Mouse (Mus musculus): Measurements from ENCODE around the gene S100a2. TPM values are rescaled to one million over a fixed set of nuclear protein-coding genes. Genes with fewer than 3 reads are reported as not detected.

S100a2 gene
- total RNA-seq (2014; rRNA removed) (not detected in 2 replicates), polyA plus RNA-seq (2015; fragmentation: Nextera tagmentation; extraction: Ambion mirVana) (not detected in 2 replicates)

GRCm38 (mm10) chr3:90589947-90590346 is at the start of gene S100a2:
Gene S100a2 (plus strand): TSS chr3:90590247.
- WGBS, result 85% methylated on average over 8 of the region's 8 CpGs
- no peak for ATAC-seq (ENCODE audit: low FRiP score)
- no peak for TF ChIP-seq CTCF (IDR thresholded peaks at IDR 0.05)

GRCm38 (mm10) chr3:90540904-90541303 is 49.1 kb upstream of the S100a2 start:
- Histone ChIP-seq H3K9ac (replicated peaks; ENCODE audit: low read length, poor library complexity, severe bottlenecking) (no peak overlapping the region), H3K4me3 (ENCODE audit: low read depth, low read length) (no peak overlapping the region), H3K27me3 (ENCODE audit: insufficient read depth, low read length) (no peaks in the 10 kb centered on the region), H3K27ac (ENCODE audit: low read depth, low read length) (peak overlapping the region; percentile 43; the same call in 1 of the 2 replicates), H3K4me2 (ENCODE audit: low read depth, low read length, poor library complexity, severe bottlenecking) (no peak overlapping the region), H3K4me1 (ENCODE audit: insufficient read depth, low read length) (no peaks in the 10 kb centered on the region), H3K9me3 (ENCODE audit: low read length) (no peaks in the 10 kb centered on the region), H3K36me3 (ENCODE audit: insufficient read depth, low read length) (no peaks in the 10 kb centered on the region)
- 31% methylated on average over 4 of the region's 4 CpGs for WGBS
- ATAC-seq (ENCODE audit: low FRiP score) (peak; percentile 67), DNase-seq (ENCODE audit: low spot score) (peak; percentile 21)
- TF ChIP-seq CTCF (IDR thresholded peaks at IDR 0.05), result no peak

More at GRCm38 (mm10) chr3:90589947-90590346, at the start of gene S100a2:
- no peak for DNase-seq (ENCODE audit: low spot score)
- H3K9ac ChIP-seq (replicated peaks; ENCODE audit: low read length, poor library complexity, severe bottlenecking), result no peak within 1 kb of the TSS
- no peaks in the 10 kb centered on the region for H3K36me3 ChIP-seq (ENCODE audit: insufficient read depth, low read length)
- H3K4me3 ChIP-seq (ENCODE audit: low read depth, low read length), result no peak within 1 kb of the TSS
- H3K4me2 ChIP-seq (ENCODE audit: low read depth, low read length, poor library complexity, severe bottlenecking), result no peak within 1 kb of the TSS
- no peaks in the 10 kb centered on the region for H3K9me3 ChIP-seq (ENCODE audit: low read length)
- H3K27me3 ChIP-seq (ENCODE audit: insufficient read depth, low read length), result no peaks in the 10 kb centered on the region
- no peak within 1 kb of the TSS for H3K27ac ChIP-seq (ENCODE audit: low read depth, low read length)
- H3K4me1 ChIP-seq (ENCODE audit: insufficient read depth, low read length), result no peaks in the 10 kb centered on the region

GRCm38 (mm10) chr3:90549676-90550420 is 40.2 kb upstream of the S100a2 start:
- WGBS, result 66% methylated on average over 5 of the region's 5 CpGs

GRCm38 (mm10) chr3:90550421-90550790 is 39.6 kb upstream of the S100a2 start:
- no peak overlapping the region for H3K4me3 ChIP-seq (ENCODE audit: low read depth, low read length)
- H3K4me2 ChIP-seq (ENCODE audit: low read depth, low read length, poor library complexity, severe bottlenecking), result no peak overlapping the region
- no peak overlapping the region for H3K9ac ChIP-seq (replicated peaks; ENCODE audit: low read length, poor library complexity, severe bottlenecking)
- H3K36me3 ChIP-seq (ENCODE audit: insufficient read depth, low read length), result no peaks in the 10 kb centered on the region
- no peak overlapping the region for H3K27ac ChIP-seq (ENCODE audit: low read depth, low read length)
- no peaks in the 10 kb centered on the region for H3K9me3 ChIP-seq (ENCODE audit: low read length)
- no peaks in the 10 kb centered on the region for H3K4me1 ChIP-seq (ENCODE audit: insufficient read depth, low read length)
- no peaks in the 10 kb centered on the region for H3K27me3 ChIP-seq (ENCODE audit: insufficient read depth, low read length)
- no peak for TF ChIP-seq CTCF (IDR thresholded peaks at IDR 0.05)
- ATAC-seq (ENCODE audit: low FRiP score) (no peak), DNase-seq (ENCODE audit: low spot score) (no peak)
- WGBS, result 97% methylated on average over 2 of the region's 2 CpGs

More at GRCm38 (mm10) chr3:90549676-90550420, 40.2 kb upstream of the S100a2 start:
- TF ChIP-seq CTCF (IDR thresholded peaks at IDR 0.05), result no peak
- no peak for ATAC-seq (ENCODE audit: low FRiP score)
- no peaks in the 10 kb centered on the region for H3K36me3 ChIP-seq (ENCODE audit: insufficient read depth, low read length)
- H3K4me2 ChIP-seq (ENCODE audit: low read depth, low read length, poor library complexity, severe bottlenecking), result no peak overlapping the region
- H3K4me1 ChIP-seq (ENCODE audit: insufficient read depth, low read length), result no peaks in the 10 kb centered on the region
- H3K27ac ChIP-seq (ENCODE audit: low read depth, low read length), result no peak overlapping the region
- DNase-seq (ENCODE audit: low spot score), result no peak
- no peak overlapping the region for H3K9ac ChIP-seq (replicated peaks; ENCODE audit: low read length, poor library complexity, severe bottlenecking)
- no peaks in the 10 kb centered on the region for H3K27me3 ChIP-seq (ENCODE audit: insufficient read depth, low read length)
- H3K9me3 ChIP-seq (ENCODE audit: low read length), result no peaks in the 10 kb centered on the region
- H3K4me3 ChIP-seq (ENCODE audit: low read depth, low read length), result no peak overlapping the region

- no peak for ATAC-seq (ENCODE audit: low FRiP score)
- Histone ChIP-seq H3K9me3 (ENCODE audit: low read length) (no peaks in the 10 kb centered on the region), H3K9ac (replicated peaks; ENCODE audit: low read length, poor library complexity, severe bottlenecking) (no peak overlapping the region), H3K4me1 (ENCODE audit: insufficient read depth, low read length) (no peaks in the 10 kb centered on the region), H3K36me3 (ENCODE audit: insufficient read depth, low read length) (no peaks in the 10 kb centered on the region), H3K27ac (ENCODE audit: low read depth, low read length) (no peak overlapping the region), H3K27me3 (ENCODE audit: insufficient read depth, low read length) (no peaks in the 10 kb centered on the region), H3K4me2 (ENCODE audit: low read depth, low read length, poor library complexity, severe bottlenecking) (no peak overlapping the region), H3K4me3 (ENCODE audit: low read depth, low read length) (no peak overlapping the region)
- no peak for DNase-seq (ENCODE audit: low spot score)
- TF ChIP-seq CTCF (IDR thresholded peaks at IDR 0.05), result no peak
- 86% methylated on average over 1 of the region's 2 CpGs for WGBS
Observed at GRCm38 (mm10) chr3:90552231-90552630, 37.8 kb upstream of the S100a2 start.

GRCm38 (mm10) chr3:90555954-90556353 is 34.1 kb upstream of the S100a2 start:
- DNase-seq (ENCODE audit: low spot score) (peak; percentile 85), ATAC-seq (ENCODE audit: low FRiP score) (peak; percentile 82)
- 36% methylated on average over 5 of the region's 5 CpGs for WGBS
- TF ChIP-seq CTCF (IDR thresholded peaks at IDR 0.05), result no peak
- Histone ChIP-seq H3K9ac (replicated peaks; ENCODE audit: low read length, poor library complexity, severe bottlenecking) (no peak overlapping the region), H3K36me3 (ENCODE audit: insufficient read depth, low read length) (no peaks in the 10 kb centered on the region), H3K27ac (ENCODE audit: low read depth, low read length) (no peak overlapping the region; the same call in 1 of the 2 replicates), H3K4me2 (ENCODE audit: low read depth, low read length, poor library complexity, severe bottlenecking) (no peak overlapping the region), H3K4me3 (ENCODE audit: low read depth, low read length) (no peak overlapping the region), H3K4me1 (ENCODE audit: insufficient read depth, low read length) (no peaks in the 10 kb centered on the region), H3K9me3 (ENCODE audit: low read length) (no peaks in the 10 kb centered on the region), H3K27me3 (ENCODE audit: insufficient read depth, low read length) (no peaks in the 10 kb centered on the region)

Data from midbrain, postnatal 0 days (tissue).